23 mouse cellular contexts compared by ENCODE assay signal in genomic region chr2:145956318-145956717, GRCm38 (mm10). TPM values are rescaled to one million over a fixed set of nuclear protein-coding genes. Genes with fewer than 3 reads are reported as not detected.
DNase-seq lines count a peak whose midpoint lies in the region; ATAC-seq and TF ChIP-seq lines count a peak whose summit lies in the region.
"Had no signal": no experiment of that assay in that cellular context is flagged by ENCODE, and none has a peak within 500 bp of the region (broad histone marks: within the 10 kb centered on the region; RNA-seq: fewer than 3 reads in every experiment).

No protein-coding gene starts in this region.

- no peak for TF ChIP-seq EP300 in lung, postnatal 0 days (IDR thresholded peaks at IDR 0.05)

- TF ChIP-seq CTCF in lung, postnatal 0 days (IDR thresholded peaks at IDR 0.05): no peak
- no peak for TF ChIP-seq CTCF in bone marrow macrophage, adult 2 months (IDR thresholded peaks at IDR 0.05; ENCODE audit: low read depth, low read length)
- no peak for TF ChIP-seq CTCF in lung, adult 2 months (IDR thresholded peaks at IDR 0.05; ENCODE audit: insufficient read depth, low read length)

- H3K4me1 ChIP-seq in lung, postnatal 0 days (ENCODE audit: insufficient read depth, low read depth, low read length): no peaks in the 10 kb centered on the region
- peaks cover 24% of the 10 kb centered on the region for H3K4me1 ChIP-seq in bone marrow macrophage, adult 2 months (ENCODE audit: control insufficient read depth, insufficient read depth, low read length)
- no peaks in the 10 kb centered on the region for H3K4me1 ChIP-seq in lung, adult 2 months (ENCODE audit: control insufficient read depth, insufficient read depth, low read length)
- H3K4me1 ChIP-seq: hindbrain, embryonic 15.5 days had no signal

- H3K27ac ChIP-seq in lung, postnatal 0 days (ENCODE audit: low read length): no peak overlapping the region
- peak overlapping the region; percentile 30; the same call in 1 of the 2 replicates for H3K27ac ChIP-seq in bone marrow macrophage, adult 2 months (ENCODE audit: insufficient read depth, low read depth, low read length)
- H3K27ac ChIP-seq: forebrain, embryonic 10.5 days; hindbrain, embryonic 12.5 days; hindbrain, embryonic 15.5 days had no signal

- no peak for TF ChIP-seq POLR2A in bone marrow macrophage, adult 2 months (IDR thresholded peaks at IDR 0.05; ENCODE audit: borderline replicate concordance, low read depth, low read length)
- no peak for TF ChIP-seq POLR2A in lung, adult 2 months (IDR thresholded peaks at IDR 0.05; ENCODE audit: borderline replicate concordance, extremely low read depth, low read depth, low read length)

- no peak overlapping the region for H3K9ac ChIP-seq in lung, postnatal 0 days (replicated peaks; ENCODE audit: low read depth)
- H3K9ac ChIP-seq: hindbrain, embryonic 12.5 days; hindbrain, embryonic 15.5 days had no signal

- no peaks in the 10 kb centered on the region for H3K27me3 ChIP-seq in lung, postnatal 0 days (replicated peaks; ENCODE audit: insufficient read depth, low read length)
- H3K27me3 ChIP-seq: hindbrain, embryonic 15.5 days; Patski had no signal

- peak; percentile 11 for DNase-seq in lung, postnatal 0 days (ENCODE audit: low spot score)
- DNase-seq in lung, postnatal 36 days: no peak
- DNase-seq in left cerebral cortex, adult 8-10 months (ENCODE audit: low spot score in 2 of 2): no peak
- DNase-seq in lung, adult 2 months: no peak
- no peak for DNase-seq in gastrocnemius, adult 8-10 months (ENCODE audit: low spot score in 2 of 2)
- DNase-seq: adrenal gland, postnatal 10 days; adrenal gland, postnatal 36 days; cerebellum, adult 11 months; cerebellum, adult 2 months; cerebellum, adult 9-11 months; cerebellum, postnatal 25 days; embryo, embryonic 11 days; gastrocnemius, postnatal 10 days; gastrocnemius, postnatal 36 days had no signal

- ATAC-seq in lung, postnatal 0 days: no peak
- ATAC-seq in megakaryocyte, adult 5-6 weeks (ENCODE audit: poor library complexity, severe bottlenecking): peak; percentile 21; the same call in 1 of the 2 replicates
- ATAC-seq: CD4-positive, CD25-positive, alpha-beta regulatory T cell, adult 4 months; Patski had no signal

- H3K36me3 ChIP-seq in lung, postnatal 0 days (ENCODE audit: insufficient read depth, low read length): no peaks in the 10 kb centered on the region
- H3K36me3 ChIP-seq: forebrain, embryonic 10.5 days; hindbrain, embryonic 12.5 days; hindbrain, embryonic 15.5 days had no signal

- WGBS in lung, postnatal 0 days: 55% methylated on average over 5 of the region's 5 CpGs
- WGBS in lung, adult 2 months: 52% methylated on average over 5 of the region's 5 CpGs

- no peak overlapping the region for H3K4me2 ChIP-seq in lung, postnatal 0 days (replicated peaks; ENCODE audit: low read depth, low read length)
- H3K4me2 ChIP-seq: heart, embryonic 11.5 days; hindbrain, embryonic 12.5 days; hindbrain, embryonic 15.5 days had no signal

- H3K9me3 ChIP-seq in lung, postnatal 0 days (ENCODE audit: low read length): no peaks in the 10 kb centered on the region
- H3K9me3 ChIP-seq: forebrain, embryonic 10.5 days; hindbrain, embryonic 12.5 days; hindbrain, embryonic 15.5 days had no signal

- H3K4me3 ChIP-seq in lung, postnatal 0 days (ENCODE audit: low read depth, low read length): no peak overlapping the region
- no peak overlapping the region for H3K4me3 ChIP-seq in bone marrow macrophage, adult 2 months (ENCODE audit: insufficient read depth, low read length)
- H3K4me3 ChIP-seq in lung, adult 2 months (replicated peaks; ENCODE audit: extremely low read depth, low read depth, low read length): no peak overlapping the region
- H3K4me3 ChIP-seq: forebrain, embryonic 10.5 days; hindbrain, embryonic 12.5 days; hindbrain, embryonic 15.5 days had no signal

RNA-seq across cellular contexts. Expression of gene Crnkl1, which starts 21.5 kb away (rescaled TPM):
- polyA plus RNA-seq in lung, postnatal 0 days (2015; fragmentation: Nextera tagmentation; extraction: Ambion mirVana): 20.2 and 20.7 TPM in 2 replicates
- polyA plus RNA-seq in bone marrow macrophage, adult 2 months (2012; ENCODE audit: insufficient read depth, insufficient read length, missing spikeins): 18.2 and 22.0 TPM in 2 replicates
- total RNA-seq in megakaryocyte, adult 5-6 weeks (2015): 29.9 and 34.4 TPM in 2 replicates
- total RNA-seq in megakaryocyte, adult 5-6 weeks (2017): 69.6 and 73.9 TPM in 2 replicates
- 10 to 100 TPM; 18.5 to 22.1 (median 20.4) TPM for total RNA-seq in left cerebral cortex, adult 8-10 months (2022)
- 6.6 and 10.5 TPM in 2 replicates for polyA plus RNA-seq in lung, adult 2 months (2012; rRNA removed)
- 10 to 100 TPM; 13.5 to 17.8 (median 14.6) TPM for total RNA-seq in gastrocnemius, adult 8-10 months (2022)

RNA-seq across cellular contexts. Expression of gene Cfap61, which starts 21.7 kb away (rescaled TPM):
- polyA plus RNA-seq in lung, postnatal 0 days (2015; fragmentation: Nextera tagmentation; extraction: Ambion mirVana): 2.2 and 4.9 TPM in 2 replicates
- not detected in 2 replicates for polyA plus RNA-seq in bone marrow macrophage, adult 2 months (2012; ENCODE audit: insufficient read depth, insufficient read length, missing spikeins)
- total RNA-seq in megakaryocyte, adult 5-6 weeks (2015): 0.07 TPM in 1 of 2 replicates, not detected in the other
- total RNA-seq in megakaryocyte, adult 5-6 weeks (2017): 0.24 and 0.44 TPM in 2 replicates
- total RNA-seq in left cerebral cortex, adult 8-10 months (2022): 1 to 10 TPM; 3.1 to 4.0 (median 3.6) TPM
- 5.8 and 6.2 TPM in 2 replicates for polyA plus RNA-seq in lung, adult 2 months (2012; rRNA removed)
- not detected for total RNA-seq in gastrocnemius, adult 8-10 months (2022)
- total RNA-seq: gastrocnemius, postnatal 36 days; hematopoietic stem cell, adult 5-6 weeks had no signal
- polyA plus RNA-seq: CD4-positive, CD25-positive, alpha-beta regulatory T cell, adult 4 months had no signal

RNA-seq across cellular contexts. Expression of gene Naa20, which starts 54.4 kb away (rescaled TPM):
- 108 and 118 TPM in 2 replicates for polyA plus RNA-seq in lung, postnatal 0 days (2015; fragmentation: Nextera tagmentation; extraction: Ambion mirVana)
- polyA plus RNA-seq in bone marrow macrophage, adult 2 months (2012; ENCODE audit: insufficient read depth, insufficient read length, missing spikeins): 77.3 and 85.4 TPM in 2 replicates
- total RNA-seq in megakaryocyte, adult 5-6 weeks (2015): 63.9 and 90.0 TPM in 2 replicates
- 57.8 and 62.5 TPM in 2 replicates for total RNA-seq in megakaryocyte, adult 5-6 weeks (2017)
- 10 to 100 TPM; 70.6 to 78.4 (median 73.6) TPM for total RNA-seq in left cerebral cortex, adult 8-10 months (2022)
- 23.5 and 27.3 TPM in 2 replicates for polyA plus RNA-seq in lung, adult 2 months (2012; rRNA removed)
- total RNA-seq in gastrocnemius, adult 8-10 months (2022): 10 to 100 TPM; 48.5 to 56.4 (median 53.6) TPM
